Mouse (Mus musculus) left cerebral cortex, postnatal 14 days (tissue): ENCODE results near the gene Olfr133. TPM values are rescaled to one million over a fixed set of nuclear protein-coding genes. Genes with fewer than 3 reads are reported as not detected.
"Not testable (repeated sequence)": the region's sequence is repeated elsewhere in the genome, so short reads cannot be mapped to it uniquely, and the experiment has no call there.

ENCODE experiments used
- DNase-seq, 2 experiments: peaks; one replicate each; pipeline ENCODE4 v3.0.0; 2021 to 2022; ENCODE audit warnings: low spot score in 2 of 2, mixed read lengths in 1 of 2
- intact Hi-C: fragments of 180-260 bp; cut with DNase I; formaldehyde crosslinking; loops from one replicate; pipeline ENCODE4 v1.15.1; 2025
- long read RNA-seq, 2 experiments: library from polyadenylated mRNA; stranded (forward); transcript quantifications; one replicate each; pipeline ENCODE4 v2.0.0; 2021
- total RNA-seq, 2 experiments: library from RNA; stranded (reverse); gene quantifications; 2 replicates each; pipeline ENCODE4 v1.2.3; 2021

Gene Olfr133
- total RNA-seq = not detected
- long read RNA-seq, experiment 1 = 0 reads
- long read RNA-seq, experiment 2 = 0 reads

GRCm38 (mm10) chr17:38144981-38145380 lies at the start of gene Olfr133:
Gene Olfr133 (plus strand): TSS chr17:38145281.
- no peak for DNase-seq
- intact Hi-C loops = no loop called here

- intact Hi-C loops, DNase-seq: not testable (repeated sequence)
These were observed 20.9 kb upstream of the Olfr133 start for GRCm38 (mm10) chr17:38124199-38124598.

GRCm38 (mm10) chr17:38125371-38125770 lies 19.7 kb upstream of the Olfr133 start:
- intact Hi-C loops, DNase-seq: not testable (repeated sequence)

DNA sequence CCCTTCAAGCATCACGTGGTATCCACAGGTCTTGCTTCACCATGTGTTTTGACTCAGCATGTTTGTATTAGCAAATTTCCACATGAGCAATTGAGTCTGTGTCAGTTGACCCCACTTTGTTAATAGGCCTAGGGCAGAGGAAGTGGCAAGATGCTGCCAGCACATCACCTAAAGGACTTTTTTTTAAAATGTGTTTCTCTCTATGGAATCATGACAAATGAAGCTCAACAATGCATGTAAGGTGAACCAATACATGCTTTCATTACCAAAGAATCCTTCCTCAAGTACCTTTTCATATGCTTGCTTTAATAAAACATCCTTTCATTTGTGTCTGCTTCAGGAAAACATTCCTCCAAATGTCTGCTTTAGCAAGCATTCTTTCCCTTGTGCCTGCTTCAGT lies 10.7 kb upstream of the Olfr133 start, which contains the start of gene Olfr132:
TSS of gene Olfr132 (minus strand) at position 101 of the 400 bp plus-strand sequence.
- DNase-seq = no peak
- intact Hi-C loops = no loop called here

- no peak for DNase-seq
- intact Hi-C loops = no loop called here
These were observed 26.0 kb downstream of the Olfr133 start, which contains the start of gene Olfr134 for GRCm38 (mm10) chr17:38171088-38171487. Gene Olfr134 (plus strand): TSS chr17:38171388.

Other genes starting within 250 kb of the Olfr133 start
- gene Olfr127, start 244.8 kb upstream of the Olfr133 start, total RNA-seq = not detected
- not detected for gene Olfr128, start 224.7 kb upstream of the Olfr133 start, total RNA-seq
- gene Olfr761, start 192.2 kb upstream of the Olfr133 start, total RNA-seq = not detected
- gene Olfr129, start 85.2 kb upstream of the Olfr133 start, total RNA-seq = not detected
- not detected for gene Olfr130, start 81.4 kb upstream of the Olfr133 start, total RNA-seq
- gene Olfr131, start 56.6 kb upstream of the Olfr133 start, total RNA-seq = not detected
- gene Olfr132, start 10.8 kb upstream of the Olfr133 start, total RNA-seq = not detected
- not detected for gene Olfr134, start 26.1 kb downstream of the Olfr133 start, total RNA-seq
- gene Olfr135, start 59.1 kb downstream of the Olfr133 start, total RNA-seq = not detected
- not detected for gene Olfr138, start 115.8 kb downstream of the Olfr133 start, total RNA-seq
- gene Olfr137, start 162.3 kb downstream of the Olfr133 start, total RNA-seq = not detected
- not detected for gene Olfr136, start 184.6 kb downstream of the Olfr133 start, total RNA-seq